Mouse (Mus musculus) spleen, adult 2 months (tissue): ENCODE measurements around the gene Dusp11. TPM values are rescaled to one million over a fixed set of nuclear protein-coding genes. Genes with fewer than 3 reads are reported as not detected.
"Not testable (repeated sequence)": the region's sequence is repeated elsewhere in the genome, so short reads cannot be mapped to it uniquely, and the experiment has no call there.

Source experiments
- DNase-seq, 2 experiments: peaks; one replicate each; pipeline versions ENCODE4 v3.0.0 to v3.0.0-alpha.2; 2012 to 2021; ENCODE audit warnings: low spot score in 2 of 2, low read depth in 1 of 2
- H3K27ac ChIP-seq: fragments of 200-500 bp; 2 replicates; pipeline ENCODE4 v1.5.1; 2012; ENCODE audit warnings: low read length, inconsistent platforms; ENCODE audit not compliant: insufficient read depth
- H3K27me3 ChIP-seq: fragments of 200-500 bp; 2 replicates; pipeline ENCODE4 v1.6.1; 2012; ENCODE audit warnings: mild to moderate bottlenecking, moderate library complexity, low read length, inconsistent platforms; ENCODE audit not compliant: control insufficient read depth, insufficient read depth
- H3K36me3 ChIP-seq: fragments of 200-500 bp; 2 replicates; pipeline ENCODE4 v1.6.1; 2012; ENCODE audit warnings: mild to moderate bottlenecking, low read length, inconsistent platforms; ENCODE audit not compliant: control insufficient read depth, insufficient read depth
- H3K4me1 ChIP-seq: fragments of 200-500 bp; 2 replicates; pipeline ENCODE4 v1.6.1; 2011; ENCODE audit warnings: inconsistent platforms; ENCODE audit not compliant: control insufficient read depth, insufficient read depth, insufficient read length
- H3K4me3 ChIP-seq: fragments of 200-500 bp; 2 replicates; pipeline ENCODE4 v1.5.1; 2011; ENCODE audit warnings: mild to moderate bottlenecking, inconsistent platforms; ENCODE audit not compliant: insufficient read depth, insufficient read length; ENCODE audit errors: extremely low read depth
- CTCF ChIP-seq: fragments of 200-500 bp; IDR thresholded peaks from 2 replicates; pipeline ENCODE4 v1.5.1; 2011; ENCODE audit warnings: mild to moderate bottlenecking, inconsistent platforms; ENCODE audit not compliant: insufficient read depth, insufficient read length, insufficient replicate concordance; ENCODE audit errors: extremely low read depth
- POLR2A ChIP-seq: fragments of 200-500 bp; IDR thresholded peaks from 2 replicates; pipeline ENCODE4 v1.6.1; 2011; ENCODE audit warnings: low read depth, low read length, inconsistent platforms
- WGBS: fragments of 180-500 bp; shearing (Covaris S2); methylation state at CpG from one replicate; pipeline ENCODE4 v1.1.7; 2018; 5-methylcytosine and 5-hydroxymethylcytosine counted together
- polyA plus RNA-seq: library from polyadenylated mRNA; depleted of rRNA; stranded (reverse); fragments of >200 nt; gene quantifications from 2 replicates; pipeline ENCODE4 v1.2.3, GENCODE M21; 2012

Dusp11 gene
- polyA plus RNA-seq, 1 experiment: 21.3 TPM

- no peaks in the 10 kb centered on the region for H3K4me1 ChIP-seq
- H3K27ac ChIP-seq: no peak overlapping the region
- H3K36me3 ChIP-seq: no peaks in the 10 kb centered on the region
- H3K27me3 ChIP-seq: no peaks in the 10 kb centered on the region
- DNase-seq: no peak
- H3K4me3 ChIP-seq: no peak overlapping the region
- WGBS: 82% methylated on average over 8 of the region's 8 CpGs
- TF ChIP-seq CTCF: no peak
- no peak for TF ChIP-seq POLR2A
Observed at GRCm38 (mm10) chr6:85984351-85984750, 22.9 kb upstream of the Dusp11 start.

GRCm38 (mm10) chr6:85978736-85979135 is 17.3 kb upstream of the Dusp11 start:
- H3K36me3 ChIP-seq, H3K27me3 ChIP-seq, H3K4me1 ChIP-seq, H3K4me3 ChIP-seq, H3K27ac ChIP-seq: not testable (repeated sequence)
- peak in 1 of 2 experiments; percentile 28 for DNase-seq
- WGBS: 79% methylated on average over 4 of the region's 4 CpGs

- no peaks in the 10 kb centered on the region for H3K27me3 ChIP-seq
- 69% methylated on average over 5 of the region's 5 CpGs for WGBS
- peaks cover 4% of the 10 kb centered on the region for H3K4me1 ChIP-seq
- H3K36me3 ChIP-seq: no peaks in the 10 kb centered on the region
- DNase-seq: peak in 1 of 2 experiments; percentile 22
- H3K27ac ChIP-seq: peak overlapping the region; percentile 38
- no peak overlapping the region for H3K4me3 ChIP-seq
- TF ChIP-seq CTCF (no peak), POLR2A (no peak)
Observed at GRCm38 (mm10) chr6:85976242-85976641, 14.8 kb upstream of the Dusp11 start.

- H3K27ac ChIP-seq: no peak overlapping the region
- WGBS: 89% methylated on average over 1 of the region's 1 CpGs
- TF ChIP-seq POLR2A: no peak
- TF ChIP-seq CTCF: no peak
- H3K4me1 ChIP-seq: peaks cover 4% of the 10 kb centered on the region
- no peak overlapping the region for H3K4me3 ChIP-seq
- no peaks in the 10 kb centered on the region for H3K36me3 ChIP-seq
- DNase-seq: no peak
- no peaks in the 10 kb centered on the region for H3K27me3 ChIP-seq
Observed at GRCm38 (mm10) chr6:85975761-85976160, 14.3 kb upstream of the Dusp11 start.

GRCm38 (mm10) chr6:85974941-85975617 is 13.6 kb upstream of the Dusp11 start:
- no peak for DNase-seq
- no peak for TF ChIP-seq CTCF
- WGBS: 77% methylated on average over 10 of the region's 10 CpGs

GRCm38 (mm10) chr6:85973336-85973735 is 11.9 kb upstream of the Dusp11 start:
- DNase-seq: no peak
- H3K4me1 ChIP-seq: peaks cover 4% of the 10 kb centered on the region
- H3K27ac ChIP-seq: no peak overlapping the region
- H3K36me3 ChIP-seq: no peaks in the 10 kb centered on the region
- WGBS: 79% methylated on average over 3 of the region's 3 CpGs
- TF ChIP-seq POLR2A: no peak
- H3K4me3 ChIP-seq: no peak overlapping the region
- H3K27me3 ChIP-seq: no peaks in the 10 kb centered on the region

More at GRCm38 (mm10) chr6:85974941-85975617, 13.6 kb upstream of the Dusp11 start:
- no peak overlapping the region for H3K27ac ChIP-seq
- no peaks in the 10 kb centered on the region for H3K27me3 ChIP-seq
- no peaks in the 10 kb centered on the region for H3K36me3 ChIP-seq
- peaks cover 4% of the 10 kb centered on the region for H3K4me1 ChIP-seq
- H3K4me3 ChIP-seq: no peak overlapping the region

GRCm38 (mm10) chr6:85972699-85973098 is 11.2 kb upstream of the Dusp11 start:
- TF ChIP-seq CTCF (no peak), POLR2A (no peak)
- H3K27ac ChIP-seq: no peak overlapping the region
- peaks cover 4% of the 10 kb centered on the region for H3K4me1 ChIP-seq
- DNase-seq: no peak
- H3K36me3 ChIP-seq: no peaks in the 10 kb centered on the region
- no peak overlapping the region for H3K4me3 ChIP-seq
- no peaks in the 10 kb centered on the region for H3K27me3 ChIP-seq
- WGBS: 83% methylated on average over 3 of the region's 3 CpGs
